Mouse (Mus musculus) C2C12 (cell line): ENCODE results near the gene Rev1. TPM values are rescaled to one million over a fixed set of nuclear protein-coding genes. Genes with fewer than 3 reads are reported as not detected.

ENCODE experiments used
- H3K27me3 ChIP-seq: one replicate; pipeline ENCODE4 v1.6.1; 2011; ENCODE audit not compliant: control insufficient read depth, insufficient read depth, insufficient read length
- H3K36me3 ChIP-seq: one replicate; pipeline ENCODE4 v1.6.1; 2011; ENCODE audit not compliant: control insufficient read depth, insufficient read depth
- H3K4me3 ChIP-seq: one replicate; pipeline ENCODE4 v1.5.1; 2011; ENCODE audit warnings: mild to moderate bottlenecking, control low read depth; ENCODE audit not compliant: poor library complexity, insufficient read depth, severe bottlenecking
- H3K79me2 ChIP-seq: one replicate; pipeline ENCODE4 v1.6.1; 2011; ENCODE audit not compliant: control insufficient read depth, insufficient read depth
- H3K79me3 ChIP-seq: one replicate; pipeline ENCODE4 v1.6.1; 2011; ENCODE audit warnings: low read depth, control low read depth
- H3ac ChIP-seq: one replicate; pipeline ENCODE3; 2011; ENCODE audit warnings: low read depth; ENCODE audit not compliant: control insufficient read depth, insufficient read length
- CEBPB ChIP-seq: IDR thresholded peaks from one replicate; pipeline ENCODE4 v1.6.1; 2011; ENCODE audit warnings: low read depth, mild to moderate bottlenecking, control low read depth, moderate library complexity
- CTCF ChIP-seq: IDR thresholded peaks from one replicate; pipeline ENCODE4 v1.5.1; 2011; ENCODE audit not compliant: control insufficient read depth, insufficient read depth, insufficient read length
- FOSL1 ChIP-seq: IDR thresholded peaks from one replicate; pipeline ENCODE4 v1.8.0; 2011; ENCODE audit warnings: mild to moderate bottlenecking, low read length; ENCODE audit not compliant: poor library complexity, insufficient read depth, severe bottlenecking
- MAX ChIP-seq: IDR thresholded peaks from one replicate; pipeline ENCODE4 v1.6.1; 2011; ENCODE audit warnings: mild to moderate bottlenecking, control low read depth
- MYOD1 ChIP-seq: IDR thresholded peaks from one replicate; pipeline ENCODE4 v1.6.1; 2011; ENCODE audit warnings: low read depth; ENCODE audit not compliant: control insufficient read depth, insufficient read length
- MYOG ChIP-seq: IDR thresholded peaks from one replicate; pipeline ENCODE4 v1.6.1; 2011; ENCODE audit not compliant: control insufficient read depth, insufficient read length; ENCODE audit errors: extremely low read depth
- USF1 ChIP-seq: IDR thresholded peaks from one replicate; pipeline ENCODE4 v1.6.1; 2011; ENCODE audit warnings: low read depth, mild to moderate bottlenecking, control low read depth, moderate library complexity
- polyA plus RNA-seq: library from polyadenylated mRNA; unstranded; fragments of >200 nt; fragmentation: generic; extraction: Trizol; gene quantifications from one replicate; pipeline ENCODE4 v1.2.1, GENCODE M21; 2012; ENCODE audit warnings: missing spikeins

Gene Rev1
- polyA plus RNA-seq, 1 experiment = 7.0 TPM

DNA sequence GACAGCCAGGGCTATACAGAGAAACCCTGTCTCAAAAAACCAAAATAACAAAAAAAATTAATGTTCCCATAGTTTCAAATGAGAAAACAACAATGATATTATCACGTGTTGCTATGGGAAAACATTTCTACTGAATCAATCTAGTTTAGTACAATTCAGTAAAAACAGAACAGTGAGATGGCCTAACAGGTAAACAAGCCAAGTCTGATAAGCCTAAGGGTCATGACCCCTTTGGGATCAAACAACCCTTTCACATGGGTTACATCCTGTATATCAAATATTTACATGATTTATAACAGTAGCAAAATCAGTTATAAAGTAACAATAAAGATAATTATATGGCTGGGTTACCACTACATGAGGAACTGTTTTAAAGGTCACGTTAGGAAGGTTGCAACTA is 11.0 kb downstream of the Rev1 start:
- Histone ChIP-seq H3K79me3 (peaks cover 96% of the 10 kb centered on the region), H3K27me3 (no peaks in the 10 kb centered on the region), H3K4me3 (no peak overlapping the region), H3K36me3 (peaks cover 11% of the 10 kb centered on the region), H3K79me2 (peaks cover 100% of the 10 kb centered on the region), H3ac (no peak overlapping the region)
- TF ChIP-seq MYOG (no peak), MAX (no peak), FOSL1 (no peak), USF1 (no peak), CTCF (no peak), CEBPB (no peak), MYOD1 (no peak)

DNA sequence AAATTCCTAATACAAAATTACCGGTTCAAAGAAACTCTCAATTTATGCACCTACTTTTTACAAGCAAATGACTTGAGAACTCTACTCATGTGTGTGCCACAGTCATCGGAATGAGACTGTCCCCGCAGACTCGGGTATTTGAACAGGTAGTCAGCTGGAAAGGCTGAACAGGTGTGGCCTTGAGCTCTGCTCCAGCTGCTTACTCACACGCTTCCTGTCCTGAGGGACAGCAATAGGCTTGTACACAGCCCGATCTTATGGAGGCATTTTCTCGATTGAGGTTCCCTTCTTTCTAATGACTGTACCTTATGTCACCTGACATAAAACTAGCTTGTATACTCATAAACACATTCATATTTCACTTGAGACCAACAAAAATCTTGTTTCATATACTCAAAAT is 19.8 kb downstream of the Rev1 start:
- Histone ChIP-seq H3K36me3 (peaks cover 14% of the 10 kb centered on the region), H3K79me3 (peaks cover 78% of the 10 kb centered on the region)
- TF ChIP-seq MYOD1 (no peak), CTCF (no peak), CEBPB (no peak), USF1 (no peak), MAX (no peak), MYOG (no peak), FOSL1 (no peak)

DNA sequence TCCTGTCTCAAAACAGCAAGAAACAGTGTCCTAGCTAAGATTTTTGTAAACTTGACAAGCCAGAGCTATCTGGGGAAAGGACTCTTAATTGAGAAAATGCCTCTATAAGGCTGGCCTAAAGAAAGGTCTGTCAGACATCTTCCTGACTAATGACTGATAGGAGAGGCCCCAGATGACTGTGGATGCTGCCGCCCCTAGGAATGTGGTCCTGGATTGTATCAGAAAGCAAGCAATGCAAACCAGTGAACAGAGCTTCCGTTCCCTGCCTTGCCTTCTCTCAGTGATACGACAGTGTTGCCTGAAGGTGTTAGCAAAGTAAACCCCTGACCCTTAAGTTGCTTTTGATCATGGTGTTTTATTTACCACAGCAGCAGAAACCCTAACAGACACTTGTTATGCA is 25.8 kb downstream of the Rev1 start:
- H3K36me3 ChIP-seq = peaks cover 43% of the 10 kb centered on the region
- TF ChIP-seq CTCF (no peak), MYOD1 (no peak), MYOG (no peak), CEBPB (no peak), FOSL1 (no peak), USF1 (no peak), MAX (no peak)

More for the DNA sequence above, 19.8 kb downstream of the Rev1 start:
- no peaks in the 10 kb centered on the region for H3K27me3 ChIP-seq
- H3ac ChIP-seq = no peak overlapping the region
- H3K4me3 ChIP-seq = no peak overlapping the region
- peaks cover 100% of the 10 kb centered on the region for H3K79me2 ChIP-seq

DNA sequence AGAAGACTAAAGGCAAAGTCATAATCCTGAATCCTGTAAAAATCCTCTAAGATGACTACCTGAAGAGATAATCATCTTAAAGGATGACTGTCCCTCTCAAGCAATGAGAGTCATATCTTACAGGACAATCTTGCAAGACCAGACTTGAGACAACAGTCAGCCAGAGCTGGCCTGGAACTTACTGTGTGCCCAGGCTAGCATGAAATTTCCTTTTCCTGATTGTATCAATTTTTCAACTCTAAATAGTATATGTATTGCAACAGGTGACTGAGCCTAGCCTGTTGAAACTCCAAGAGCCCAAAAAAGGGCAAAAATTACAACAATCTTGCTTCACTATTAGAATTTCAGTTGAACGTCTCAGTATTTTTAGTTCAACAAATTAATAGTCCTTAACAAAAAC is 26.4 kb downstream of the Rev1 start:
- Histone ChIP-seq H3K36me3 (peaks cover 49% of the 10 kb centered on the region), H3ac (no peak overlapping the region), H3K79me2 (peaks cover 85% of the 10 kb centered on the region), H3K4me3 (no peak overlapping the region), H3K79me3 (peaks cover 43% of the 10 kb centered on the region), H3K27me3 (no peaks in the 10 kb centered on the region)
- TF ChIP-seq MYOG (no peak), USF1 (no peak), FOSL1 (no peak), MAX (no peak), CEBPB (no peak), MYOD1 (no peak), CTCF (no peak)

More for the DNA sequence above, 25.8 kb downstream of the Rev1 start:
- Histone ChIP-seq H3K79me2 (peaks cover 91% of the 10 kb centered on the region), H3K27me3 (no peaks in the 10 kb centered on the region), H3ac (no peak overlapping the region), H3K79me3 (peaks cover 49% of the 10 kb centered on the region), H3K4me3 (no peak overlapping the region)

DNA sequence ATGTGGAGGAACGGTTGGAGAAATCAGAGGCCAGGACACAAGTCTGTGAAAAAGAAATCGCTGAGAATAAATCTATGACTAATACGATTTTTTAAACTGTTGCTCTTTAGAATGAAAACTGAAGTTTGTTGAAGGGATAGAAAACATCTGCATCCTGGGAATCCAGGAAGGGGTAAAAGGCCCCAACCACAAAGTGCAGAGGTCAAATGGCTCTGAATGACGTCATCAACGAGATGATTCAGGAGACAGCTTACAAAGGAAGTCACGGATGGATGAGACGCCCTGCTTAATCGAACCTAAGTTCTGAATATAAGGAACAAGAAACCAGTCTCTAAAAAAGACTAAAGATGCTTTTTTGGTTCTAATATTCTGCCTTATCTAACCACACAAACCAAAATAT is 48.3 kb downstream of the Rev1 start:
- H3K36me3 ChIP-seq = peaks cover 85% of the 10 kb centered on the region
- no peaks in the 10 kb centered on the region for H3K79me2 ChIP-seq
- no peak overlapping the region for H3ac ChIP-seq
- TF ChIP-seq MYOD1 (no peak), CTCF (no peak), MAX (no peak), MYOG (no peak), CEBPB (no peak), USF1 (no peak), FOSL1 (no peak)
- H3K4me3 ChIP-seq = no peak overlapping the region
- H3K27me3 ChIP-seq = no peaks in the 10 kb centered on the region
- H3K79me3 ChIP-seq = peaks cover 4% of the 10 kb centered on the region

GRCm38 (mm10) chr1:38071326-38071725 is 58.3 kb downstream of the Rev1 start:
- H3K27me3 ChIP-seq = no peaks in the 10 kb centered on the region
- no peaks in the 10 kb centered on the region for H3K79me3 ChIP-seq
- H3K79me2 ChIP-seq = no peaks in the 10 kb centered on the region
- H3ac ChIP-seq = no peak overlapping the region
- TF ChIP-seq MAX = no peak
- no peak for TF ChIP-seq MYOG
- TF ChIP-seq USF1 = no peak
- TF ChIP-seq CEBPB = no peak
- TF ChIP-seq MYOD1 = no peak
- TF ChIP-seq FOSL1 = no peak
- no peak for TF ChIP-seq CTCF
- H3K4me3 ChIP-seq = no peak overlapping the region
- H3K36me3 ChIP-seq = peaks cover 80% of the 10 kb centered on the region
